Mouse (Mus musculus): ENCODE measurements around the gene P2ry2. TPM values are rescaled to one million over a fixed set of nuclear protein-coding genes. Genes with fewer than 3 reads are reported as not detected.
A peak's percentile ranks its signal among the peaks of the same experiment; 100 is the strongest.

The P2ry2 gene
- total RNA-seq, 2 experiments from 2014 or later = 30.8 to 33.2 TPM

DNA sequence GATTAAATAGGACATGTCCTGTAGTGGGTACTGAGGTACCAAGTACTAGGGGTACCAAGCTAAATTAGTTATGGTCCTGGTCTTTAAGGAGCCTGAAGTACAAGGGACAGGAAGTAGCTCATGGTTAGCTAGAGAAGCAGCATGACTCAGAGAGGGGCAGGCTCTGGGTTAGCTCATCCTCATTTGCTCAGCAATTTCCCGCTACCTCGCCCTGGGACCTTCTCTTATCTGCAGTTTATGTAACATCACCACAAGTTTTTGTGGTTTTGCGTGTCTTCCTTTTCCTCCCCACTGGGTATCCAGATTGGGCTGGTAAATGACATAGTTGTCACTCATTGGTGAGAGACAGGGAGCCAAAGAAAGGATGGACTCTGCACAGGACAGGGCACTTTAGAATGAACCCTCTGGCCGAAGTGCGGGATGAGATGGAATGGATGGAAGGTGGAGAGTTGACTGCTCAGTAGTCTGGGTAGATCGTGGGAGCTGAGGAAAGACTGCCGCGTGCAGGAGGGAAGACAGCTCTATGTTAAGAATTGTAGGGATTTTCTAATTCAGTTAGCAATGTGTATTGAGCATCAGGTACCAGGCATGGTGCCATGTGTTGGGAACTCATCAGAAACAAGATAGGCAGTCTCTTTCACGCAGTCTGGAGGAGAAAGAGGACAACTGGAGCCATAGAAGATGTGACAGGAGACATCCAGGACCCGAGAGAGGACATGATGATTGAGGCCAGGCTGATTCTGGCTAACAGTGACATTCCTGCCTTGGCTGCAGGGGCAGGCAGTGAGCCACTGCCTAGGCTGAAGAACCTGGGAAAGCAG is 15.2 kb upstream of the P2ry2 start:
- DNase-seq (ENCODE audit: low spot score in 2 of 2) = no peak

DNA sequence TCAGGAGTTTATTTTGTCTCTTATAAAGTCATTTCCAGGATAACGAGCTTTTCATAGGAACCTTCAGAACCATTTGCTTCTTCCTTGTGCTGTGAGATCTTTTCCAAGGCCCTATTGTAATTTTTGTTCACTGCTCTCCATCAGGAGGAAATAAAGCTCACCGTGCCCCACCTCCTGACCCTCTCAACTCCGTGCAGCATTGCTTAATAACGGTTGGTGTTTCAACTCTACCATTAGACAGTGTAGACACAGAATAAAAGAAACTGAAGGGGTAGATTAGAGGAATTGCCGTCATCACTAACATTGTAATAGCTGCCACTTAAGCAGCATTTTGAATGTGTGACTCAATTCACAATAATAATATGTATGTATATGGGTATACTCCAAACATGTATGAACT is 14.2 kb upstream of the P2ry2 start:
- no peak for DNase-seq (ENCODE audit: low spot score in 2 of 2)

DNA sequence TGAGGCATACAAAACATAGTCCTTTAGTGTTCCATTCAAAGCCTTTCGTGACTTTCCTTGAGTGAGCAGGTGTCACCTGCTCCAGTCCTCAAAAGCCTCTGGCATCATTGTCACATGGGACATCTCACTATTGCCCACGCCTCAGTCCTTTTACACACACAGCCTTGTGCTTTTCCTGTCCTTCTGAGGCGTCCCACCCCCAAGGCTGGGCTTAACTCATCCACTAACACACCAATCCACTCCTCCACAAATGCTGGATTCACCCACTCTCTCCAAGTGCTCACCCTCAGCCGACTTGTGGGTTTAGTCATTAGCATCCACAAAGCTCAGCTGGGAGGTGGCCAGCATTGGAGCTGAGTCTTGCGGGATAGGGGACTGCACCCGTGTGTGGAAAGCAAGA is 4.8 kb upstream of the P2ry2 start:
- DNase-seq (ENCODE audit: low spot score in 2 of 2) = no peak

GRCm38 (mm10) chr7:101017021-101017461 is 4.4 kb upstream of the P2ry2 start:
- peak; percentile 41 to 56 for DNase-seq (ENCODE audit: low spot score in 2 of 2)

- DNase-seq (ENCODE audit: low spot score in 2 of 2) = no peak
These were observed 2.3 kb upstream of the P2ry2 start for GRCm38 (mm10) chr7:101014985-101015384.

DNA sequence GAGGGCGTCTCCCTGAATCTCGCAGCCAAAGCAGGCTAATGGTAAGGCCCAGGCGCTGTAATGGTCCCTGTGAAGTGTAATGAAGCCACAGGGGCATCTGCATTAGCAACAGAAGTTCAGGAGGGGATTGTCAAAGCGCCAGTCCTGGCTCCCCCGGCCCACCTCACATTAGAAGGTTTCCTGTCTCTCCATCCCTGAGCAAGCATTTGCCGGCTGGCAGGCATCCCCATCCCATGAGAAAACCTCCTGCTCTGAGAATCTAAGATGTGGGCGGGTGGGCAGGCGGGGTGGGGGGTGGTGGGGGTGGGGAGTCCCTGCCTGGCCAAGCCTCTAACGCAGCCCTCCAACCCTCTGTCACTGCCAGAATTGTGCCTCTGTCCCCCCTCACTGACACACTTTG is 1.4 kb upstream of the P2ry2 start:
- DNase-seq (ENCODE audit: low spot score in 2 of 2) = no peak

DNA sequence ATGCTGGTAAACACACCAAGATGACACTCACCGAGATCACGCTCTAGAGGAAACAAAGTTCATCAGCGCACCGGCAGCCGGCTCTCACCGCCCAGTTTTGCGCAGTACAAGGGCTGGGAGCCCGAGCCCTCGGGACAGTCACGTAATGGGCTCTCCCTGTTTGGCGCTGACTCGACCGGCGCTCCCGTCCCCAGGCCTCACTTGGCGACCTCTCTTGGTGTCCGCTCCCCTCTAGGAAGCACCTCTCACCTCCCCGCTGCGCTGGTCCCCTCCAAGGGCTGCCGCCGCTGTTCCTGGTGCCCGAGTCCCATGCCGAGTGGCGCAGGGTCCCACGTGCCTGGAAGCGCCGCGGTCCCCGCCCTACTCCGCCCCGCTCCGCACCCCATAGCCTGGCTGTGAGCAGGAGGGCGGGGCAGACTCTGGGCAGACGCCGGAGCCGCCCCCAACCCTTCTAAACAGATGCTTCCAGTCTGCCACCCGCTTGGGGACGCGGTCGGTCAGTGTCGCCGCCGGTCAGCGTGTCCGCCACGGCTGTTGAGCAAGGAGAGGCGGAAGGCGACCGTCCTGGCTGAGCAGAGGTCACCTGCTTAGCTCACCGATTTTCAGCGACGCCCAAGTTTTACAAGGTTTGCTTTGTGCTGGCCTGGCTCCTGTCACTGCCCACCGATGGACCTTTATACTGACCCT is 842 bp downstream of the P2ry2 start:
- peak; percentile 35 to 73 for DNase-seq (ENCODE audit: low spot score in 2 of 2)

DNA sequence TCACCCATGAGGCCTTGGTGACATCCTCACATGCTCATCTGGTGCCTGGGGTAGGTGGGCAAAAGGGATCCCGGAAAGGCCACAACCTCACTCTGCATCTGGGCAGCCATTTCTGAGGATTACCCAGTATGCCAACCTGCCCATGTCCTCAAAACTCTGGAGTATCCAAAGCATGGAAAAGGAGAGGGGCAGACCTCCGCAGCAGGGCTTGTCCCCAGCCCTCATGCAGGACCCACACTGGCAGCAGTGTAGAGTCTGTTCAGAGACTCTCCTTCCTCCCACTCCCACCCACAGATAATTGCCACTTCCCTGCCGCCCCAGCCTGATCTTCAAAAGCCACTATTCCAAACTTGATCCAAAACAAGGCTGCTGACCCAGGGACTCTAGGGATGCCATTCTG is 1.9 kb downstream of the P2ry2 start:
- DNase-seq (ENCODE audit: low spot score in 2 of 2) = no peak

DNA sequence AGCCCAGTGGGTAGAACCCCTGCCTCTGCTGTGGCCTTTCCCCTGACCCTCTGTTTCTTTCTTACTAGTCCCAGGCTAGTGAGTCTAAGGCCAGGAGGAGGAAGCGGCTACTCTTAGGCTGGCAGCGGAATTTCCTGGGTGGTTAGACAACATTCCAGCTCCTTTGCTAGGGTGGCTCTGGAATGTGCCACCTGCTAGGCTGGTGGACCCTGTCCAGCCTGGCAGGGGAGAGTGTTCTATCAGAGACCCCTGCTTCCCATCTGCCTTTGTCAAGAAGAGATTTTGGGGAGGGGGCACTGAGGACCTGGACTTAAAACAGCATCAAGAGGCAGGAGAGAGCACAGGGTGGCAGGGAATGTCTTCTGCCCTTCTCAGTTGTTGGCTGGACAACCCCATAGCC is 6.5 kb downstream of the P2ry2 start:
- no peak for DNase-seq (ENCODE audit: low spot score in 2 of 2)

DNA sequence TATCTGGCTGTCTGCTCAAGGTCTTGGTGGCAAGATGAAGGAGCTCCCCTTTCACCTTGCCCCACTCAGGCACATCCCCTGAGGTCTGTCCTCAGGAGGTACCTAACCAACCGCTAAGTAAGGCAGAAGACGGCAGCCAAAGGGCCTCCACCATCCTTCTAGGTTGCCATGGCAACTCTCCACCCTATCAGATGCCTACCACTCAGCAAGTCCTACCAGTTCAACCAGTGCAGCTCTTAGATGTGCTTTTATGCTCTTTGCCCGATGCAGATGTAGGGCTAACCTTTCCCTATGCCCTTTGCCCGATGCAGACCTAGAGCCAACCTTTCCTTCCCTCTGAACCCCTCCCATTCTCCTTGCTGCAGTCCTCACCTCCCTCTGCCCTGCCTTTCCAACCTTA is 7.5 kb downstream of the P2ry2 start:
- no peak for DNase-seq (ENCODE audit: low spot score in 2 of 2)

DNA sequence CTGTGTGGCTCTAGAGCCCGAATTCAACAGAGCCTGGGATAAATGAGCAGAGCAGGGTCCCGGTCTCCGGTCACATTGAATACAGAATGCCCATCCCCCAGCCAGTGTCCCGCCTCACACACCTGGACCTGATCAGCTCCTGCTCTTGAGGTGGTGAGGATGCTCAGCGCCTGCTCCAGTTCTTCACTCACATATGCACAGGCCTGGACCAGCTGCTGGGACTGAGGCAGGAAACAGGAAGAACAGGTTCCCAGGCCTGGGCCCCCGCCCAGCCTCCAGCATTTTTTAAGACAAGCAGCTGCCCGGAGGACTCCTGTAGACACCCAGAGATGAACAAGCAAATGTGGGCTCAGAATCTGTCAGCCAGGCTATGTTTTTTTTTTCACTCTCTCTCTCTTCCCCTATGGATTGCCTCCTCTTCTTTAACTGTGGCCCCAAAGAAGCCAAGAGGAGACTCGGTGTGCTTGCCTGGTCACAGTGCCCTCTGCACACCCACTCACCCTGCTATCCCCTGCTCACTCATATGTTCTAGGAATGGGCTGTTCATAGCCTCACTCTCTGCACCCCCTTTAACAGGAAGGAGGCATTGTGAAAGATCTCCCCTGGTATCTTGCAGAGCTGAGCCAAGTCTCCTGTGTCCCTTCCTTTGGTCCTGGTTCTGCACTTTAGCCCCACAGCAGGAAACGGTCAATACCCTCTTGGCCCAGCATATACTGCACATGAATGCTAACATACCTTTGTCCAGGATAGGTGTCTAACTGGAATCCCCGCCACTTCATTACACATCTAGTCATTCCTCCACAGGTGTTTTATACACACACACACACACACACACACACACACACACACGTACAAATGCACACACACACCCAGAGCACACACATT is 9.0 kb downstream of the P2ry2 start:
- DNase-seq (ENCODE audit: low spot score in 2 of 2) = no peak

DNA sequence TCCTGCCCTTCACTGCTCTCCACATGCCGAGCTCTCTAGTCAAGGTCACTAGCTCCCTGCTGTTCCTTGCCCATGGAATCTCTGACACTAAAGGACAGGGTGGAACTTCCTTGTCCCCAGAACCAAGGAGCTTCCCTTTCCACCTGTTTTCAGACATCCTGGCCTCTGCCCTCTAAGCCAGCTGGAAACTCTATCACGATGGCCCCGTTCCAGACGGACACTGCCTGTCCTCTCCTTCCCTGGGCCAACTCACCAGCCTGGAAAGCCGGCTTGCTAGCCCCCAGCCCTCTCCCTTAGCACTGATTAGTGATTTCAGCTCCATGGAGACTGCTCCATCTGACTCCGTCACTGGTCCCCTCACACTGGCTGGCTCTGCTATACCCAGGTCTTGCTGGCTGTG is 10.4 kb downstream of the P2ry2 start:
- DNase-seq (ENCODE audit: low spot score in 2 of 2) = peak in 1 of 2 experiments; percentile 48

DNA sequence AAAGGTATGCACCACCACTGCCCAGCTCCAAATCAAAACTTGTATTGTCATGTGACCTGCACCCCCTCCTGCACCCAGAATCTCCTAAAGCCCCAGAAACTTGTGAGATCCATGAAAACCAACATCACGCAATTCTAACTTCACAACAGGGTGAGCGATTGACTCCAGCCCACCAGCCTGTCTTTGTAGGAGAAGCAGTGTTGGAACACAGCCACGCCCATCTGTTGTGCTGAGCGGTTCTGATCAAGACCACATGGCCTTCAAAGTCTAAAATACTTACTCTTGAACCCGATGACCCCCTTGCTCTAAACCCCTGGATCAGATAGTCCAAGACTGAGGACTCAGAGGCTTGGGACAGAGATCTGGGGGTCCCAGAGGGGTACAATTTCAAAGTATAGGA is 13.0 kb downstream of the P2ry2 start:
- no peak for DNase-seq (ENCODE audit: low spot score in 2 of 2)

DNA sequence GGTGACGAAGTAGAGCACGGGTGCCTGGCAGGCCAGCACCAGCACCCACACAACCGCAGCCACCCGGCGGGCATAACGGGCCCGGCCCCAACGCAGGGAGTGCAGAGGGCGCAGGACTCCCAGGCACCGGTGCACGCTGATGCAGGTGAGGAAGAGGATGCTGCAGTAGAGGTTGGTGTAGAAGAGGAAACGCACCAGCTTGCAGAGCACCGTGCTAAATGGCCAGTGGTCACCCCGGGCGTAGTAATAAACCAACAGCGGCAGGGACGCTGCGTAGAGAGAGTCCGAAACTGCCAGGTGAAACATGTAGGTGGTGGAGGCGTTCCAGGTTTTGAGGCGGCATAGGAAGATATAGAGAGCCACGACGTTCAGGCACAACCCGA is 14.1 kb downstream of the P2ry2 start:
- DNase-seq (ENCODE audit: low spot score in 2 of 2) = no peak

- no peak for DNase-seq (ENCODE audit: low spot score in 2 of 2)
These were observed 14.6 kb downstream of the P2ry2 start for GRCm38 (mm10) chr7:100997951-100998577.

GRCm38 (mm10) chr7:100997215-100997614 is 15.5 kb downstream of the P2ry2 start:
- DNase-seq (ENCODE audit: low spot score in 2 of 2) = no peak

GRCm38 (mm10) chr7:100995951-100996350 is 16.7 kb downstream of the P2ry2 start:
- DNase-seq (ENCODE audit: low spot score in 2 of 2) = no peak

GRCm38 (mm10) chr7:100995260-100995864 is 17.3 kb downstream of the P2ry2 start:
- DNase-seq (ENCODE audit: low spot score in 2 of 2) = no peak

- no peak for DNase-seq (ENCODE audit: low spot score in 2 of 2)
These were observed 19.5 kb downstream of the P2ry2 start for GRCm38 (mm10) chr7:100993166-100993565.

GRCm38 (mm10) chr7:100991972-100992371 is 20.7 kb downstream of the P2ry2 start:
- DNase-seq (ENCODE audit: low spot score in 2 of 2) = no peak
